Mouse (Mus musculus) embryonic facial prominence, embryonic 15.5 days (tissue): ENCODE data around the gene Htr5a. TPM values are rescaled to one million over a fixed set of nuclear protein-coding genes. Genes with fewer than 3 reads are reported as not detected.

ENCODE experiments used
- ATAC-seq: fragments of 200-750 bp; cut with Nextera tagmentation; 2 replicates; pipeline ENCODE4 v1.8.0; 2017; ENCODE audit warnings: low read depth, moderate TSS enrichment; ENCODE audit not compliant: insufficient number of reproducible peaks, low FRiP score, low TSS enrichment
- H3K27ac ChIP-seq: fragments of 300-500 bp; sonication (generic); replicated peaks from 2 replicates; pipeline ENCODE4 v1.5.1; 2015; ENCODE audit warnings: mild to moderate bottlenecking, inconsistent platforms
- H3K27me3 ChIP-seq: fragments of 300-500 bp; sonication (generic); 2 replicates; pipeline ENCODE4 v1.6.1; 2015; ENCODE audit warnings: inconsistent platforms
- H3K36me3 ChIP-seq: fragments of 300-500 bp; sonication (generic); 2 replicates; pipeline ENCODE4 v1.6.1; 2015; ENCODE audit warnings: mild to moderate bottlenecking, inconsistent platforms
- H3K4me1 ChIP-seq: fragments of 300-500 bp; sonication (generic); 2 replicates; pipeline ENCODE4 v1.6.1; 2015; ENCODE audit warnings: inconsistent platforms
- H3K4me2 ChIP-seq: fragments of 300-500 bp; sonication (generic); replicated peaks from 2 replicates; pipeline ENCODE4 v1.6.1; 2015; ENCODE audit warnings: mild to moderate bottlenecking, inconsistent platforms
- H3K4me3 ChIP-seq: fragments of 300-500 bp; sonication (generic); replicated peaks from 2 replicates; pipeline ENCODE4 v1.5.1; 2015; ENCODE audit warnings: mild to moderate bottlenecking, inconsistent platforms
- H3K9ac ChIP-seq: fragments of 300-500 bp; sonication (generic); 2 replicates; pipeline ENCODE4 v1.6.1; 2015; ENCODE audit warnings: inconsistent platforms
- H3K9me3 ChIP-seq: fragments of 300-500 bp; sonication (generic); replicated peaks from 2 replicates; pipeline ENCODE4 v1.6.1; 2016; ENCODE audit warnings: inconsistent platforms
- WGBS: fragments of 180-500 bp; shearing (Covaris S2); methylation state at CpG from one replicate; pipeline ENCODE4 v1.1.7; 2015; 5-methylcytosine and 5-hydroxymethylcytosine counted together
- polyA plus RNA-seq: library from polyadenylated mRNA; unstranded; fragments of >200 nt; fragmentation: Nextera tagmentation; extraction: Ambion mirVana; gene quantifications from 2 replicates; pipeline ENCODE4 v1.2.1, GENCODE M21; 2015

Htr5a gene
- polyA plus RNA-seq, 1 experiment from 2014 or later, result not detected

- 84% methylated on average over 3 of the region's 3 CpGs for WGBS
Observed at GRCm38 (mm10) chr5:27895961-27896360, 54.0 kb downstream of the Htr5a start.

DNA sequence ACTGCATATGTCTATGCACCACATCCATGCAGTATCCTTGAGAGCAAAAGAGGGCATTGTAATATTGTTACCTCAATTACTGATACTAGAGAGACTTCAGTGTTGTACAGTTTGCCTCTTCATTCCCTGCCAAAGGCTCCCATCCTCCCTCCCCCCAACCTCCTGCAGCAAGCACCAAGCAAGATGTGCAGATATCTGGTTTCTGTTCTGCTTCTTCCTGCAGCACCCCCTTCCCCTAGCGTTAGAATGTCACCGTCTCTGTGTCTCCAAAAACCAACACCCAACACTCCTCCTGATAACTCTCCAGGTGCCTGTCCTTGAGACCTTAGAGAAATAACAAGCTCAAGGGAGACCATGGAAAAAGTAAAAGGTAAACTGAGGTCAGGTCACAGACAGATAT, 57.8 kb downstream of the Htr5a start:
- Histone ChIP-seq H3K4me3 (no peak overlapping the region), H3K9ac (no peak overlapping the region), H3K36me3 (no peaks in the 10 kb centered on the region), H3K4me2 (no peak overlapping the region), H3K27ac (no peak overlapping the region), H3K4me1 (no peaks in the 10 kb centered on the region), H3K9me3 (no peaks in the 10 kb centered on the region), H3K27me3 (no peaks in the 10 kb centered on the region)
- WGBS, result 69% methylated on average over 2 of the region's 2 CpGs
- no peak for ATAC-seq

More at GRCm38 (mm10) chr5:27895961-27896360, 54.0 kb downstream of the Htr5a start:
- H3K27me3 ChIP-seq, result no peaks in the 10 kb centered on the region
- no peaks in the 10 kb centered on the region for H3K4me1 ChIP-seq
- H3K36me3 ChIP-seq, result no peaks in the 10 kb centered on the region
- no peak overlapping the region for H3K27ac ChIP-seq
- no peaks in the 10 kb centered on the region for H3K9me3 ChIP-seq
- no peak for ATAC-seq
- no peak overlapping the region for H3K4me2 ChIP-seq
- no peak overlapping the region for H3K4me3 ChIP-seq
- H3K9ac ChIP-seq, result no peak overlapping the region

GRCm38 (mm10) chr5:27900186-27900585, 58.2 kb downstream of the Htr5a start:
- 84% methylated on average over 4 of the region's 4 CpGs for WGBS
- H3K27me3 ChIP-seq, result no peaks in the 10 kb centered on the region
- H3K9me3 ChIP-seq, result no peaks in the 10 kb centered on the region
- no peaks in the 10 kb centered on the region for H3K36me3 ChIP-seq
- H3K4me1 ChIP-seq, result no peaks in the 10 kb centered on the region
- H3K4me2 ChIP-seq, result no peak overlapping the region
- ATAC-seq, result no peak
- no peak overlapping the region for H3K4me3 ChIP-seq
- H3K27ac ChIP-seq, result no peak overlapping the region
- H3K9ac ChIP-seq, result no peak overlapping the region

Other genes starting within 250 kb of the Htr5a start
- 32.4 and 33.6 TPM in 2 replicates for gene Paxip1, start 50.5 kb upstream of the Htr5a start, polyA plus RNA-seq
- gene Insig1, start 229.2 kb downstream of the Htr5a start, polyA plus RNA-seq, result 44.9 and 48.5 TPM in 2 replicates